Mouse (Mus musculus) embryonic facial prominence, embryonic 10.5 days (tissue): ENCODE measurements around the gene Tnr. TPM values are rescaled to one million over a fixed set of nuclear protein-coding genes. Genes with fewer than 3 reads are reported as not detected.

Source experiments
- DNase-seq: peaks from one replicate; pipeline ENCODE4 v3.0.0-alpha.2; 2017; ENCODE audit warnings: low spot score
- H3K27ac ChIP-seq: fragments of 300-500 bp; sonication (generic); replicated peaks from 2 replicates; pipeline ENCODE4 v1.5.1; 2016; ENCODE audit warnings: mild to moderate bottlenecking
- H3K27me3 ChIP-seq: fragments of 300-500 bp; sonication (generic); replicated peaks from 2 replicates; pipeline ENCODE4 v1.6.1; 2016; ENCODE audit warnings: low read depth, mild to moderate bottlenecking; ENCODE audit not compliant: poor library complexity, severe bottlenecking
- H3K36me3 ChIP-seq: fragments of 300-500 bp; sonication (generic); replicated peaks from 2 replicates; pipeline ENCODE4 v1.6.1; 2016; ENCODE audit warnings: mild to moderate bottlenecking, moderate library complexity
- H3K4me1 ChIP-seq: fragments of 300-500 bp; sonication (generic); 2 replicates; pipeline ENCODE4 v1.6.1; 2016
- H3K4me3 ChIP-seq: fragments of 300-500 bp; sonication (generic); 2 replicates; pipeline ENCODE4 v1.5.1; 2016; ENCODE audit warnings: mild to moderate bottlenecking, moderate library complexity
- H3K9me3 ChIP-seq: fragments of 300-500 bp; sonication (generic); 2 replicates; pipeline ENCODE4 v1.6.1; 2016; ENCODE audit warnings: mild to moderate bottlenecking
- whole genome bisulfite sequencing: fragments of 180-500 bp; shearing (Covaris S2); methylation state at CpG from one replicate; pipeline ENCODE4 v1.1.7; 2016; 5-methylcytosine and 5-hydroxymethylcytosine counted together
- polyA plus RNA-seq: library from polyadenylated mRNA; unstranded; fragments of >200 nt; fragmentation: Nextera tagmentation; extraction: Ambion mirVana; gene quantifications from 2 replicates; pipeline ENCODE4 v1.2.1, GENCODE M21; 2016

Gene Tnr
- polyA plus RNA-seq, 1 experiment from 2014 or later, result 0.19 TPM

- H3K4me1 ChIP-seq, result peaks cover 6% of the 10 kb centered on the region
- no peaks in the 10 kb centered on the region for H3K27me3 ChIP-seq
- 82% methylated on average over 2 of the region's 2 CpGs for WGBS
- no peaks in the 10 kb centered on the region for H3K9me3 ChIP-seq
- no peak overlapping the region for H3K27ac ChIP-seq
- no peaks in the 10 kb centered on the region for H3K36me3 ChIP-seq
- DNase-seq, result no peak
- H3K4me3 ChIP-seq, result no peak overlapping the region
These were observed 47.3 kb downstream of the Tnr start for GRCm38 (mm10) chr1:159570831-159571230.

- no peak overlapping the region for H3K27ac ChIP-seq
- no peaks in the 10 kb centered on the region for H3K27me3 ChIP-seq
- H3K4me3 ChIP-seq, result no peak overlapping the region
- H3K9me3 ChIP-seq, result no peaks in the 10 kb centered on the region
- no peak for DNase-seq
- H3K36me3 ChIP-seq, result no peaks in the 10 kb centered on the region
- 87% methylated on average over 3 of the region's 3 CpGs for WGBS
- H3K4me1 ChIP-seq, result peaks cover 4% of the 10 kb centered on the region
These were observed 48.4 kb downstream of the Tnr start for GRCm38 (mm10) chr1:159571951-159572350.

- no peaks in the 10 kb centered on the region for H3K9me3 ChIP-seq
- H3K36me3 ChIP-seq, result no peaks in the 10 kb centered on the region
- H3K27me3 ChIP-seq, result peaks cover 8% of the 10 kb centered on the region
- no peak for DNase-seq
- H3K27ac ChIP-seq, result no peak overlapping the region
- peaks cover 3% of the 10 kb centered on the region; the same call in 1 of the 2 replicates for H3K4me1 ChIP-seq
- WGBS, result 90% methylated on average over 2 of the region's 2 CpGs
- no peak overlapping the region for H3K4me3 ChIP-seq
These were observed 49.5 kb downstream of the Tnr start for GRCm38 (mm10) chr1:159573116-159573515.

GRCm38 (mm10) chr1:159574661-159575060 is 51.1 kb downstream of the Tnr start:
- DNase-seq, result no peak
- Histone ChIP-seq H3K27ac (no peak overlapping the region), H3K4me1 (peaks cover 3% of the 10 kb centered on the region; the same call in 1 of the 2 replicates), H3K9me3 (no peaks in the 10 kb centered on the region), H3K36me3 (no peaks in the 10 kb centered on the region), H3K4me3 (no peak overlapping the region), H3K27me3 (peaks cover 21% of the 10 kb centered on the region)
- WGBS, result 87% methylated on average over 5 of the region's 5 CpGs

GRCm38 (mm10) chr1:159576246-159576645 is 52.7 kb downstream of the Tnr start:
- no peaks in the 10 kb centered on the region for H3K36me3 ChIP-seq
- no peaks in the 10 kb centered on the region; the same call in 1 of the 2 replicates for H3K4me1 ChIP-seq
- no peak for DNase-seq
- no peak overlapping the region for H3K27ac ChIP-seq
- peaks cover 31% of the 10 kb centered on the region for H3K27me3 ChIP-seq
- H3K9me3 ChIP-seq, result no peaks in the 10 kb centered on the region
- no peak overlapping the region for H3K4me3 ChIP-seq
- WGBS, result 75% methylated on average over 2 of the region's 2 CpGs

- WGBS, result 47% methylated on average over 3 of the region's 3 CpGs
These were observed 54.8 kb downstream of the Tnr start for GRCm38 (mm10) chr1:159578391-159578790.

GRCm38 (mm10) chr1:159580335-159580921 is 56.9 kb downstream of the Tnr start:
- no peaks in the 10 kb centered on the region for H3K9me3 ChIP-seq
- H3K36me3 ChIP-seq, result no peaks in the 10 kb centered on the region
- H3K4me3 ChIP-seq, result no peak overlapping the region
- DNase-seq, result no peak
- H3K27ac ChIP-seq, result no peak overlapping the region
- peaks cover 39% of the 10 kb centered on the region for H3K27me3 ChIP-seq
- WGBS, result 75% methylated on average over 8 of the region's 8 CpGs
- H3K4me1 ChIP-seq, result peaks cover 8% of the 10 kb centered on the region

More at GRCm38 (mm10) chr1:159578391-159578790, 54.8 kb downstream of the Tnr start:
- no peak for DNase-seq
- H3K27ac ChIP-seq, result no peak overlapping the region
- no peaks in the 10 kb centered on the region for H3K9me3 ChIP-seq
- peaks cover 8% of the 10 kb centered on the region for H3K4me1 ChIP-seq
- no peaks in the 10 kb centered on the region for H3K36me3 ChIP-seq
- peaks cover 31% of the 10 kb centered on the region for H3K27me3 ChIP-seq
- no peak overlapping the region for H3K4me3 ChIP-seq

- Histone ChIP-seq H3K27ac (no peak overlapping the region), H3K9me3 (no peaks in the 10 kb centered on the region), H3K36me3 (no peaks in the 10 kb centered on the region), H3K4me3 (no peak overlapping the region), H3K27me3 (peaks cover 31% of the 10 kb centered on the region), H3K4me1 (peaks cover 8% of the 10 kb centered on the region)
- DNase-seq, result no peak
- WGBS, result 81% methylated on average over 4 of the region's 4 CpGs
These were observed 60.3 kb downstream of the Tnr start for GRCm38 (mm10) chr1:159583877-159584276.

GRCm38 (mm10) chr1:159588741-159589140 is 65.2 kb downstream of the Tnr start:
- Histone ChIP-seq H3K27ac (no peak overlapping the region), H3K4me3 (no peak overlapping the region), H3K9me3 (no peaks in the 10 kb centered on the region), H3K4me1 (no peaks in the 10 kb centered on the region), H3K27me3 (peaks cover 16% of the 10 kb centered on the region; the same call in 1 of the 2 replicates), H3K36me3 (no peaks in the 10 kb centered on the region)
- 74% methylated on average over 2 of the region's 2 CpGs for WGBS
- no peak for DNase-seq

- H3K4me1 ChIP-seq, result 0 out of 2 replicates have a peak, but pooled peaks cover 2% of the 10 kb centered on the region
- DNase-seq, result no peak
- no peaks in the 10 kb centered on the region for H3K9me3 ChIP-seq
- no peak overlapping the region for H3K27ac ChIP-seq
- no peaks in the 10 kb centered on the region for H3K27me3 ChIP-seq
- no peaks in the 10 kb centered on the region for H3K36me3 ChIP-seq
- no peak overlapping the region for H3K4me3 ChIP-seq
- WGBS, result 79% methylated on average over 14 of the region's 14 CpGs
These were observed 70.8 kb downstream of the Tnr start for GRCm38 (mm10) chr1:159594099-159595058.

GRCm38 (mm10) chr1:159595729-159596128 is 72.2 kb downstream of the Tnr start:
- H3K27ac ChIP-seq, result no peak overlapping the region
- no peaks in the 10 kb centered on the region for H3K27me3 ChIP-seq
- no peak for DNase-seq
- no peak overlapping the region for H3K4me3 ChIP-seq
- H3K9me3 ChIP-seq, result no peaks in the 10 kb centered on the region
- H3K4me1 ChIP-seq, result 0 out of 2 replicates have a peak, but pooled peaks cover 2% of the 10 kb centered on the region
- H3K36me3 ChIP-seq, result no peaks in the 10 kb centered on the region
- 81% methylated on average over 3 of the region's 3 CpGs for WGBS

- DNase-seq, result no peak
- WGBS, result 52% methylated on average over 2 of the region's 2 CpGs
These were observed 73.1 kb downstream of the Tnr start for GRCm38 (mm10) chr1:159596640-159597039.

More at GRCm38 (mm10) chr1:159596640-159597039, 73.1 kb downstream of the Tnr start:
- H3K27ac ChIP-seq, result no peak overlapping the region
- H3K9me3 ChIP-seq, result no peaks in the 10 kb centered on the region
- H3K4me1 ChIP-seq, result 0 out of 2 replicates have a peak, but pooled peaks cover 2% of the 10 kb centered on the region
- no peaks in the 10 kb centered on the region for H3K36me3 ChIP-seq
- H3K27me3 ChIP-seq, result no peaks in the 10 kb centered on the region
- no peak overlapping the region for H3K4me3 ChIP-seq
